Mouse (Mus musculus) brain, embryonic 14.5 days (tissue): ENCODE data around the gene Igll1.

Source experiments
- CTCF ChIP-seq: fragments of 200-500 bp; IDR thresholded peaks from 2 replicates; pipeline ENCODE4 v1.5.1; 2012; ENCODE audit warnings: inconsistent platforms, mild to moderate bottlenecking, moderate library complexity, borderline replicate concordance; ENCODE audit not compliant: insufficient read depth, insufficient read length; ENCODE audit errors: extremely low read depth
- POLR2A ChIP-seq: fragments of 200-500 bp; IDR thresholded peaks from 2 replicates; pipeline ENCODE4 v1.6.1; 2012; ENCODE audit warnings: mild to moderate bottlenecking, inconsistent platforms, borderline replicate concordance; ENCODE audit not compliant: poor library complexity, insufficient read depth, insufficient read length, severe bottlenecking; ENCODE audit errors: extremely low read depth

DNA sequence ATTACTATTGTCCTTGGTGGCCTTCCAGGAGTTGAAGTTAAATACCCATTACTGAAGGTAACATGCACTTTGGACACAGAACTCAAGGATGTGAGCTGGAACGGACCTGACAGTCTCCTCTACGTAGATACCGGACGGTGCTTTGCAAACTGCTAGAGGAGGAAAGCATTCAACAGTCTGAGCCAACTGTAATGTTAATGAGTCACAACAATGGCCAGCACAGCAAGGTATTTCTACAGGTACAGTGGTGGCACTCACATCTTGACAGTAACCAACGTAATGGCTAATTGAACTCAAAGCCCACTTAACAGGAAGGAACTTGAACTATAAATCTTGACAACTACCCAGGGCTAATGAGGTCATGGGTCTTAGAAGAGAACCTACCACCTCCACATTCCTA is 38.3 kb downstream of the Igll1 start:
- TF ChIP-seq CTCF (no peak), POLR2A (no peak)
